Mouse (Mus musculus): ENCODE measurements around the gene Oas1f. TPM values are rescaled to one million over a fixed set of nuclear protein-coding genes. Genes with fewer than 3 reads are reported as not detected.

Gene Oas1f
- total and polyA plus RNA-seq, 3 experiments, result not detected

DNA sequence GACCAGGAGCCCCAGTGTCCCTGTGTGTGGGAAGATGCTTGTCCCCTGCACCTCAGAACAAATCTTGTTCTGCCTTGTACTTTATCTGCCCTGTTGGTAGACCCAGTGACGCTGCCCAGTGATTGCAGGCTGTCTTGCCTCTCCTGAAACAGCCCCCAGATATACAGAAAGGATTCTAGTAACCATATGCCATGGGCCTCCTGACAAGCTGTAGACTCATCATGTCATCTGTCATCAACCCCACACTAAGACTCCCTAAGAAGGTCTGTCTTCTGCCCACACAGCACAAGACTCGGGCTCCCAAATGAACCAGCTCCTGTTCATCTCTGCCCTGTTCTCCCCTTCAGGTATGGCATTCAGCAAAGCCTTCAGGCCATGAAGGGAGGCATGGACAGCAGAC, 12.1 kb downstream of the Oas1f start:
- Histone ChIP-seq H3K4me1 (ENCODE audit: control insufficient read depth in 1 of 2, insufficient read depth in 2 of 2) (no peaks in the 10 kb centered on the region), H3K27ac (ENCODE audit: insufficient read depth, low read depth) (no peak overlapping the region), H3K36me3 (replicated peaks in 1 of 2; ENCODE audit: control insufficient read depth in 1 of 2, insufficient read depth in 1 of 2, low read length in 1 of 2) (no peaks in the 10 kb centered on the region), H3K4me3 (replicated peaks in 1 of 3; ENCODE audit: low read depth in 2 of 3, low read length in 2 of 3, poor library complexity in 1 of 3) (no peak overlapping the region), H3K9me3 (replicated peaks; ENCODE audit: low read length) (peaks cover 5% of the 10 kb centered on the region), H3K9ac (ENCODE audit: insufficient read depth, low read depth) (no peak overlapping the region), H3K79me2 (replicated peaks; ENCODE audit: control insufficient read depth, extremely low read depth, insufficient read depth, poor library complexity, severe bottlenecking) (no peaks in the 10 kb centered on the region), H3K4me2 (ENCODE audit: insufficient read depth, low read depth, poor library complexity, severe bottlenecking) (no peak overlapping the region), H3K27me3 (replicated peaks) (peaks cover 70% of the 10 kb centered on the region)
- no peak for TF ChIP-seq NRF1 (IDR thresholded peaks at IDR 0.05; ENCODE audit: low read depth, low read length)
- TF ChIP-seq KAT2A (IDR thresholded peaks at IDR 0.05; ENCODE audit: insufficient replicate concordance, low read length), result no peak
- TF ChIP-seq POLR2A (IDR thresholded peaks at IDR 0.05; ENCODE audit: low read depth, low read length), result no peak
- TF ChIP-seq ETS1 (conservative IDR thresholded peaks at IDR 0.05; ENCODE audit: low read depth, low read length), result no peak
- TF ChIP-seq SMC3 (IDR thresholded peaks at IDR 0.05; ENCODE audit: low read depth, low read length), result no peak
- TF ChIP-seq RCOR1 (conservative IDR thresholded peaks at IDR 0.05; ENCODE audit: low read depth, low read length), result no peak
- no peak for TF ChIP-seq TBP (conservative IDR thresholded peaks at IDR 0.05; ENCODE audit: low read depth, low read length)
- no peak for TF ChIP-seq POLR2AphosphoS2 (IDR thresholded peaks at IDR 0.05; ENCODE audit: low read depth, low read length)
- no peak for TF ChIP-seq MAZ (IDR thresholded peaks at IDR 0.05; ENCODE audit: low read depth, low read length)
- TF ChIP-seq RAD21 (IDR thresholded peaks at IDR 0.05; ENCODE audit: low read depth, low read length), result no peak
- no peak for TF ChIP-seq JUND (conservative IDR thresholded peaks at IDR 0.05; ENCODE audit: low read depth, low read length)
- no peak for TF ChIP-seq ELF1 (IDR thresholded peaks at IDR 0.05; ENCODE audit: low read depth, low read length)
- no peak for TF ChIP-seq SIN3A (IDR thresholded peaks at IDR 0.05; ENCODE audit: low read length)
- in situ Hi-C loops (cut with MboI; ENCODE audit: low pct_ligation_motif_present, low pct_unique_long_range_greater_than_20kb, low sequenced_read_pairs) (no loop called here), dilution Hi-C loops (cut with MboI; ENCODE audit: extremely low pct_ligation_motif_present, extremely low pct_unique_long_range_greater_than_20kb, low sequenced_read_pairs) (no loop called here)
- no peak for DNase-seq (ENCODE audit: extremely low read depth)

DNA sequence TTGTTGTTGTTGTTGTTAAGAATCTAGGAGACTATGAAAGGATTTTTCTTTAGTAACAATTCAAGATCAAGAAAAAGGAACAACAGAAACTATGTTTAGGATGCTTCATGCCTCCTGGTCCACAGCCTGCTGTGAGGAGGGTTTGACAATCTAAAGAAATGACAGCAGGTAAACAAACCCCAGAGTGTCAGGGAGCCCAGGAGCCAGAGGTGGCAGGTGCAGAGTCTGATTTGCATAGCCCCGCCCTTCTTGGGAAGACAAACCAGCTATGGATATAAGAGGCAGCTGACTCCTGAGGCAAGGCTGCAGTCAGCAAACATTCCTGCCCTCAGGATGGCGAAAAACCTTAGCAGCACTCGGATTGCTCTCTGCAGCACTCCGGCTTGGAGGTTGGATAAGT, 14.0 kb downstream of the Oas1f start, which contains the start of gene Oas1h:
Gene Oas1h (plus strand): TSS at position 301 of the 400 bp plus-strand sequence.
- Histone ChIP-seq H3K36me3 (replicated peaks in 1 of 2; ENCODE audit: control insufficient read depth in 1 of 2, insufficient read depth in 1 of 2, low read length in 1 of 2) (no peaks in the 10 kb centered on the region), H3K9me3 (replicated peaks; ENCODE audit: low read length) (no peaks in the 10 kb centered on the region), H3K4me2 (ENCODE audit: insufficient read depth, low read depth, poor library complexity, severe bottlenecking) (no peak within 1 kb of the TSS), H3K27me3 (replicated peaks) (peaks cover 70% of the 10 kb centered on the region), H3K4me1 (ENCODE audit: control insufficient read depth in 1 of 2, insufficient read depth in 2 of 2) (no peaks in the 10 kb centered on the region), H3K9ac (ENCODE audit: insufficient read depth, low read depth) (no peak within 1 kb of the TSS), H3K4me3 (replicated peaks in 1 of 3; ENCODE audit: low read depth in 2 of 3, low read length in 2 of 3, poor library complexity in 1 of 3) (no peak within 1 kb of the TSS), H3K27ac (ENCODE audit: insufficient read depth, low read depth) (no peak within 1 kb of the TSS), H3K79me2 (replicated peaks; ENCODE audit: control insufficient read depth, extremely low read depth, insufficient read depth, poor library complexity, severe bottlenecking) (no peaks in the 10 kb centered on the region)
- TF ChIP-seq MAX (IDR thresholded peaks at IDR 0.05; ENCODE audit: low read length), result no peak
- dilution Hi-C loops (cut with MboI; ENCODE audit: extremely low pct_ligation_motif_present, extremely low pct_unique_long_range_greater_than_20kb, low sequenced_read_pairs) (no loop called here), in situ Hi-C loops (cut with MboI; ENCODE audit: low pct_ligation_motif_present, low pct_unique_long_range_greater_than_20kb, low sequenced_read_pairs) (no loop called here)
- no peak for DNase-seq (ENCODE audit: extremely low read depth)

DNA sequence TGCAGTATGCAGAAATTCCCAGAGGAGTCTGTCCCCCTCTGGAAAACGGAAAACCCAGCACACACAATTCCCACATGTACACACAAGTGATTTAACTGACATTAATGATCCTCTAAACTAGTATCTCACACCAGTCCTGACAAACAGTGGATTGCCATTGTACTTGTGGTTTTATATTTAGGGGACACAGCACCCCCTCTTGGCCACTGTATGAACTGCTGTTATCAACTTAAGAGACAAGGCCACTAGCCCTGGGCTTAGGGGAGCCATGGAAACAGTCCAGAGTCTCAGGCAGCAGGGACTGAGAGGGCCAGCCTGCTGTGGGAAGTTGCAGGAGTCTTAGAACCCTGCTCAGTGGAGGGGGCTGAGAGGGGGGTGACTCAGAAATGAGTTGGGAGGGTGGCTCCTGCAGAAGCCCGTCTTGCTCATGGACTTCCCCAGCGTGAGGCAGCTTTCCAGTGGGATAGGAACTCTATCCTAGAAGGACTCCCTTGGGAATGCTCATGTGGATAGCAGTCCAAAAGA, 18.2 kb downstream of the Oas1f start:
- no peaks in the 10 kb centered on the region for H3K36me3 ChIP-seq (replicated peaks in 1 of 2; ENCODE audit: control insufficient read depth in 1 of 2, insufficient read depth in 1 of 2, low read length in 1 of 2)
- no peak overlapping the region for H3K9ac ChIP-seq (ENCODE audit: insufficient read depth, low read depth)
- TF ChIP-seq POLR2A (IDR thresholded peaks at IDR 0.05; ENCODE audit: low read depth, low read length), result no peak
- TF ChIP-seq POLR2AphosphoS2 (IDR thresholded peaks at IDR 0.05; ENCODE audit: low read depth, low read length), result no peak
- no peak for TF ChIP-seq ZC3H11A (IDR thresholded peaks at IDR 0.05; ENCODE audit: low read depth, low read length)
- TF ChIP-seq MAZ (IDR thresholded peaks at IDR 0.05; ENCODE audit: low read depth, low read length), result no peak
- TF ChIP-seq KAT2A (IDR thresholded peaks at IDR 0.05; ENCODE audit: insufficient replicate concordance, low read length), result no peak
- peak; percentile 37 to 76; a peak in 2 of 4 replicates for TF ChIP-seq CTCF (conservative IDR thresholded peaks at IDR 0.05 in 1 of 2, IDR thresholded peaks at IDR 0.05 in 1 of 2; ENCODE audit: low read depth in 2 of 2, low read length in 2 of 2)
- TF ChIP-seq E2F4 (IDR thresholded peaks at IDR 0.05; ENCODE audit: insufficient replicate concordance, low read depth, low read length), result no peak
- peak; percentile 53 for TF ChIP-seq SMC3 (IDR thresholded peaks at IDR 0.05; ENCODE audit: low read depth, low read length)
- no peak for TF ChIP-seq CHD1 (IDR thresholded peaks at IDR 0.05; ENCODE audit: low read depth, low read length)
- TF ChIP-seq HCFC1 (IDR thresholded peaks at IDR 0.05; ENCODE audit: low read depth, low read length), result no peak
- peak; percentile 59 for TF ChIP-seq RAD21 (IDR thresholded peaks at IDR 0.05; ENCODE audit: low read depth, low read length)
- H3K79me2 ChIP-seq (replicated peaks; ENCODE audit: control insufficient read depth, extremely low read depth, insufficient read depth, poor library complexity, severe bottlenecking), result no peaks in the 10 kb centered on the region
- H3K9me3 ChIP-seq (replicated peaks; ENCODE audit: low read length), result peaks cover 4% of the 10 kb centered on the region
- in situ Hi-C loops (cut with MboI; ENCODE audit: low pct_ligation_motif_present, low pct_unique_long_range_greater_than_20kb, low sequenced_read_pairs) (no loop called here), dilution Hi-C loops (cut with MboI; ENCODE audit: extremely low pct_ligation_motif_present, extremely low pct_unique_long_range_greater_than_20kb, low sequenced_read_pairs) (no loop called here)
- peaks cover 67% of the 10 kb centered on the region for H3K27me3 ChIP-seq (replicated peaks)
- H3K4me1 ChIP-seq (ENCODE audit: control insufficient read depth in 1 of 2, insufficient read depth in 2 of 2), result no peaks in the 10 kb centered on the region
- DNase-seq (ENCODE audit: extremely low read depth), result peak; percentile 48
- H3K4me3 ChIP-seq (replicated peaks in 1 of 3; ENCODE audit: low read depth in 2 of 3, low read length in 2 of 3, poor library complexity in 1 of 3), result no peak overlapping the region
- H3K27ac ChIP-seq (ENCODE audit: insufficient read depth, low read depth), result no peak overlapping the region
- no peak overlapping the region for H3K4me2 ChIP-seq (ENCODE audit: insufficient read depth, low read depth, poor library complexity, severe bottlenecking)

All from CH12.LX (cell line).